Mouse (Mus musculus): ENCODE data around the gene Fam163b.

DNA sequence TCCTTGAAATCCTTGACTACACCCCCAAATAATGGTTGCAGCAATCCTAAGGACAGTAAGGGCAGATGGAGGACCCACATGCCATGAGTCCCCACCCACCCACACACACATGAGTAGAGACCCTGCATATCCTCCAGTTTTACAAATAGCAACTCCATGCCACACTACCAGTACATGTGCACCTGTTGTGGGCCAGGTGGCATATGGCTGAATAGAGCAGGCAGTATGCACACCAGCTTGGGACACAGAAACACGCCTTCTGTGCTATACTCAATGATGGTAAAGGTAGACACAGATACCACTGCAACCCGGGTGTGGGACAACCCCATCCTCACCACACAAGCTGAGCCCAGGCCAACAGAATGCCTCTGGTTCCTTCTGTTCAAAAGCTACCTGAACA is 23.8 kb upstream of the Fam163b start:
- TF ChIP-seq CTCF (IDR thresholded peaks at IDR 0.05; ENCODE audit: low read depth, low read length) (no peak), POLR2A (IDR thresholded peaks at IDR 0.05; ENCODE audit: insufficient read depth, low read length) (no peak), EP300 (IDR thresholded peaks at IDR 0.05; ENCODE audit: insufficient read depth, low read depth, low read length) (no peak)

Data from ES-Bruce4 (cell line).